Mouse (Mus musculus) brain, embryonic 14.5 days (tissue): ENCODE measurements around the gene Fbxl2.

Experiments
- CTCF ChIP-seq: fragments of 200-500 bp; IDR thresholded peaks from 2 replicates; pipeline ENCODE4 v1.5.1; 2012; ENCODE audit warnings: inconsistent platforms, mild to moderate bottlenecking, moderate library complexity, borderline replicate concordance; ENCODE audit not compliant: insufficient read depth, insufficient read length; ENCODE audit errors: extremely low read depth
- POLR2A ChIP-seq: fragments of 200-500 bp; IDR thresholded peaks from 2 replicates; pipeline ENCODE4 v1.6.1; 2012; ENCODE audit warnings: mild to moderate bottlenecking, inconsistent platforms, borderline replicate concordance; ENCODE audit not compliant: poor library complexity, insufficient read depth, insufficient read length, severe bottlenecking; ENCODE audit errors: extremely low read depth

GRCm38 (mm10) chr9:113971615-113972014 is 74.4 kb downstream of the Fbxl2 start:
- TF ChIP-seq CTCF (no peak), POLR2A (no peak)
